Mouse (Mus musculus) layer of hippocampus, adult 9-11 months (tissue): ENCODE measurements around the gene Prtg.

Experiments
- DNase-seq: peaks from one replicate; pipeline ENCODE4 v3.0.0; 2022

Prtg gene

GRCm38 (mm10) chr9:72812091-72812490 is 5.4 kb downstream of the Prtg start:
- no peak for DNase-seq

GRCm38 (mm10) chr9:72812594-72813570 is 6.2 kb downstream of the Prtg start:
- no peak for DNase-seq

DNA sequence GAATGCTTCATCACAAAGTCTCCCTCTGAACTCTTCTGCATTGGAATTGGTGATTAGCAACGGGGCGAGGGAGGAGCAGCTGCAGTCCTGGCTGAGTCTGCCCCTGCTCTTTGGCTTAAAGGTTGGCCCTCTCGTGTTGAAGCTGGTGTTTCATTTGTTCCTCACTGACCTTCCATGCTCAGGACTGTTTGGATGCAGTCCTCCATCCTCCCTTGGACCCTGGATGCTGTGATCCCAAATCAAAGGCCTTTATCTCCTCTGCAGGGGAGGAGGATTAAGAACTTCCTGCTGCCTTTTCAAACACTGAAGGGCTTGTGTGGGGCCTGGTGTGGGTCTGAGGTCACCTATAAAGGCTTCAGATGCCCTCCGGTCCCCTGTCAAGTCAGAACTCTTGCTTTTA is 18.8 kb downstream of the Prtg start:
- no peak for DNase-seq

- DNase-seq = no peak
Measured at GRCm38 (mm10) chr9:72825976-72826375, 19.3 kb downstream of the Prtg start.

DNA sequence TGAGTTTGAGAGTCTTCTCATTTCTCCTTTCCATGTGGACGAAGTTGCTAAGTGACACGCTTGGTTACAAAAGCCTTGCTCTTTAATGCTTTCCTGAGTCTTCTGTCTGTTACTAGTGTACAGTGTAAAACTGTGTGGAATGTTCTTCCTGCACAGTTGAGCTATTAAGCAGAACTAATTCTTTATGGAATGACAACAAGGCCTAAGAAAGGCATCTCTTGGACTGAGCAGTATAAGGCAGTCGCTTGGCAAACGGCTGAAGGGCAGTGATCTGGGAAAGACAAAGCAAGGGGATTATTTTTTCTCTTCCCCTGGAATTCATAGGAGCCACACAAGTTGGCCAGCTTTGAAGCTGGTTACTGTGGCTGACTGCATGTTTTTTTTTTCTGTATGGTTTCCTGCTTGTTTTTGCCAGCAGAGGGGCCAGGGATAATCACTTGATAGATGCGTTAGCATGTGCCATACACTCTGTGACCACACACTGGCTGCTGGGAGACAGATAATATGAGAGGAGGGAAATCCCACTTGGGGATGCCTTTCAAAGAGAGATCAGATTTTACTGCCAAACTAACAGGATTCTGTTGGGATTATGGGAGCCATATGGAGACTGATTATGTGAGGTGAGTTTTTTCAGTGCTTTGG is 22.1 kb downstream of the Prtg start:
- DNase-seq = no peak

GRCm38 (mm10) chr9:72833992-72834696 is 27.5 kb downstream of the Prtg start:
- DNase-seq = peak; percentile 20

- no peak for DNase-seq
Measured at GRCm38 (mm10) chr9:72835007-72835406, 28.3 kb downstream of the Prtg start.

DNA sequence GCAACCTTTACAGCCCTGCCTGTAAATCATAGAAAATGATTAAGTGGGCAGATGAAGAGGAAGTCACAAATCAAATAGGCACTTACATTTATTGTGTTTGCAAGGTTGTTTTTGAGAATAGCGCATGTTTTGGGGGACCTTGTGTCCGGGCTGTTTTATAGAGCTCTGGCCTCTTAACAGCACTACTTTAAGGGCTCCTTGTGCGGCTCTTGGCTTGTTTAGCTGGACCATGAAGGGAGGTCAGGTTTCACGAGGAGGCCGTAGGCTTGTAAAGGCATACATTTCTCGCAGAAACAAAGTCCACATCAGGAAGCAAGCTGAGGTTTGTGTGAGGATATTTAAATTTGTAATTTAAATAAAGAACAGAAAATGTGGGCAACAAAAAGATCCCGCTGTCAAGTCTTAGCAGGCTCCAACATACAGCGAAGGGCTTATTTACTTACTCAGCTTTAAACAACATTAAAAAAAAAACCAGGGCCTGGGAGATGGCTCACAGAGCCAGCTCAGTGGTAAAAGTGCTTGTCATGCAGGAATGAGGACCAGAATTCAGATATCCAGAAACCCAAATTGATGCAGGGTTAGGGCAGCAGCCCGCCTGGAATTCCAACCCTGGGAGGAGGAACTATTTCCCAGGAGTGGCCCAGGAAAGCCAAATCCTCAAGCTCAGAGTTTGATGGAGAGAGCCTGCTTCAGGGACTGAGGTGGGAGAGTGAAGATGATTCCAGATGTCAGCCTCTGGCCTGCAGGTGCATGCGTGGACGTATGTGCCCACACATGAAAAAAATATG is 30.2 kb downstream of the Prtg start:
- no peak for DNase-seq

GRCm38 (mm10) chr9:72837598-72838160 is 31.0 kb downstream of the Prtg start:
- no peak for DNase-seq

GRCm38 (mm10) chr9:72838256-72838655 is 31.6 kb downstream of the Prtg start:
- no peak for DNase-seq

GRCm38 (mm10) chr9:72839346-72839990 is 32.8 kb downstream of the Prtg start:
- no peak for DNase-seq

- DNase-seq = peak; percentile 87
Measured at GRCm38 (mm10) chr9:72844496-72844895, 37.8 kb downstream of the Prtg start.

DNA sequence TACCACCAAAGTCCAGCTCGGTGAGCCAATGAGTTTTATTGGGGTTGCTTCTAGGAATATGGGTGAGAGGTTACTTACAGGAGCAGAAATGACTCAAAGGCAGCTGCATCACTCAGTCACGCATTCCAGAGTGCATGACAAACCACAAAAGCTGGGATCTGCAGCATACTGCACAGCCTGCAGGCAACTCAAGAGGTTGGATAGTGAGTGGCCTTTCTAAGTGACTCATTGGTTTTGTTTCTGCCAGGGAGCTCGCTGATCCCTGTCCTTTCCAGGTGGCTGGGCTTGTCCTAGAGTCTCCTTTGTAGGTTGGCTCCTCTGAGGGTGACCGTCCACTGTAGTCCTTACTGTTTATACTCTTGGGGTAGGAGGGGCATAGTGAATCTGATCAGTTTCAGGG is 39.5 kb downstream of the Prtg start:
- DNase-seq = no peak

GRCm38 (mm10) chr9:72851541-72851940 is 44.9 kb downstream of the Prtg start:
- no peak for DNase-seq

DNA sequence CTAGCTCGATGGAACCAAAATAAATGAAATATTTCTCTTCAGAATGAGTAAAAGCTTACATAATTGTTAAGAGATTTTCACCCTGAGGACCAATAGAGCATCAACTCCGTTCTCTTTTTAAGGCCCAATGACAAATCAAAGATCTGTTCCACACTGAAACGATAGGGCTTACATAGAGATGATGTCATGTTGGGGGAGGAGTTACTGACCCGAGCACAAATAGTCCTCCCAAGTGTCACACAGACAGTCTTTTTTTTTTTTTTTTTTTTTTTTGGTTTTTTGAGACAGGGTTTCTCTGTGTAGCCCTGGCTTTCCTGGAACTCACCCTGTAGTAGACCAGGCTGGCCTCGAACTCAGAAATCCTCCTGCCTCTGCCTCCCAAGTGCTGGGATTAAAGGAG is 45.3 kb downstream of the Prtg start:
- DNase-seq = no peak

DNA sequence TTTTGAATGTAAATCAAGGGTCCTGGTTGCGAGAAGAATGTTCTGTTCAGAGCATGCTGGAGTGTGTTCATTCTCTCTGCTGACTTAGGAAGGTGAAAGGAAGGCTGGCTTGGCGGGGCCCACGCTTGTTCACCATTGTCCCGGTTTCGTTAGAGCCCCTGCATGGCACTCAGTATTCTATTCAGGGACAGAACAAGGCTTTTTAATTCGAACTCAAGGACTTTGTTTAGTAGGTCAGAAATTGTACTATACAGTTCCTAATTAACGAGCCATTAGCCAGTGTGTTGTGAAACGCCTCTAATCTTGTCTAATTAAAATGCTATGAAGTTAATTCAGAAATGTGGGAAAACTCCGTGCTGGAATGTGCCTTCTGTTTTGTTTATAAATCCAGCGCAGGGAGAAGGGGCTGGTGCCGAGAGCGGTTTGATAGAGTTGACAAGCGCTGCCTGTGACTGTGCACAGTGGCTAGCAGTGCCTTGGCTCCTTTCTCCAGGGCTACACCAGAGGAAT is 47.1 kb downstream of the Prtg start:
- DNase-seq = no peak

DNA sequence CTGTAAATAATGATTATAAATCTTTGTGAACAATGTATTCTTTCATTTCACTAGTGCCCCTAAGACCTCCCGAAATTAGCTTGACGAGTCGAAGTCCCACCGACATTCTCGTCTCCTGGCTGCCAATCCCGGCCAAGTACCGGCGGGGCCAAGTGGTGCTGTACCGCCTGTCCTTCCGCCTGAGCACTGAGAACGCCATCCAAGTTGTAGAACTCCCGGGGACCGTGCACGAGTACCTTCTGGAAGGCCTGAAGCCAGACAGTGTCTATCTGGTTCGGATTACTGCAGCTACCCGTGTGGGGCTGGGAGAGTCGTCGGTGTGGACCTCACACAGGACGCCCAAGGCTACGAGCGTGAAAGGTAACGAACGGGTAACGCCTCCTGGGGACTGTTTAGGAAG is 50.0 kb downstream of the Prtg start:
- DNase-seq = no peak

DNA sequence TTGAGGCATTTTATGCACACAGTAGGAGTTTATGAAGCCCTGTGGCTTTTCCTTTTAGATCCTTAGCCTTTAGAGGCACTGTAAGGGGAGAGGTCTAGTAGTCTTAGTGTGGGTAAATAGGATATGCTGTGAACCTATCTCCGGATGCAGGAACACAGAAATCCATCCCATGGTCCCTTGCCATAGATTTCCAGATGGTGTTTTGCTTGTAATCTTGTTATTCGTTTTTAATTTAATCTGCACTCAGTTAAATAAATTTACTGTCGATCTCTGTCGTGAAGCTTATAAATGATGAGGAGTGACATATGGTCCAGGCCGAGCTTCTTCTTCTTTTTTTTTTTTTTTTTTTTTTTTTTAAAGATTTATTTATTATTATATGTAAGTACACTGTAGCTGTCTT is 54.1 kb downstream of the Prtg start:
- DNase-seq = no peak

GRCm38 (mm10) chr9:72861235-72861634 is 54.6 kb downstream of the Prtg start:
- DNase-seq = no peak

DNA sequence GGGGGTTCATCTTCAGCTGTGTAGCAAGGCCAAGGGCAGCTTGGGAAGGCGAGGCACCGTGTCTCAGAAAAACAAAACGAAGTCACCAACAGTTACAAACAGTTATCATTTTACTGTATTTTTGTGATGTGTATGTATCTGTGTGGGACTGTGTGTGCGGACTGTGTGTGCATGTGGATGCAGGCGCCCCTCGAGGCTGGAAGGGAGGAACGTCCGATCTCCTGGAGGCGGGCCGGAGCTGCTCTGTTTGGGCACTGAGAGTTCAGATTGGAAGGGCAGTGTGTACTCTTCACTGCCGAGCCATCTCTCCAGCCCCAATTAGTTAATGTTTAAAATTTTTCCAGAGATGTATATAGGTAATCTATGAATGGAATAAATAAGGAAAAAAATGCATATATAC is 55.5 kb downstream of the Prtg start:
- no peak for DNase-seq

GRCm38 (mm10) chr9:72862955-72863354 is 56.3 kb downstream of the Prtg start:
- DNase-seq = no peak

DNA sequence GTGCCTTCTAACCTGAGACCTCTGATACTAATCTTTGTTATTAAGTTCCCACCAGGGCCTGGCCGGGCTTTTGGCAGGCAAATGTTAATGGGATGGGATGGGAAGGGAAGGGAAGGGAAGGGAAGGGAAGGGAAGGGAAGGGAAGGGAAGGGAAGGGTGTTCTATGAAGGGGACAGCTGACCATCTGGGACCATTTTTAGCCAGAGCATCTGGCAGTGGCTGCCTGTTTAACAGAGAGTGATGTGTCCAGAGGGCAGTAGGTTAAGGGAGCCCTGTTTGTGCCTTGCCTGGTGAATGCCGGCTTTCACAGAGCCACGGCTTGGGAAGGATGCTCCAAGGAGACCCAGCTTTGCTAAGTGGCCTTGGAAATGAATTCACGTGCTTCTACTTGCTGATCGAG is 57.1 kb downstream of the Prtg start:
- no peak for DNase-seq
